Mouse (Mus musculus): ENCODE results near the gene Nhp2. TPM values are rescaled to one million over a fixed set of nuclear protein-coding genes. Genes with fewer than 3 reads are reported as not detected.
"Not testable (repeated sequence)": the region's sequence is repeated elsewhere in the genome, so short reads cannot be mapped to it uniquely, and the experiment has no call there.

The Nhp2 gene
- polyA plus RNA-seq, 2 experiments: 89.0 to 176 TPM

- WGBS: 24% methylated on average over 7 of the region's 7 CpGs
- TF ChIP-seq POLR2A (IDR thresholded peaks at IDR 0.05; ENCODE audit: borderline replicate concordance, extremely low read depth, insufficient read depth, insufficient read length): no peak
- Histone ChIP-seq H3K27ac (replicated peaks; ENCODE audit: low read depth, low read length) (peak overlapping the region; percentile 53), H3K36me3 (ENCODE audit: control insufficient read depth, insufficient read depth, low read length) (no peaks in the 10 kb centered on the region), H3K4me3 (replicated peaks; ENCODE audit: low read length) (no peak overlapping the region), H3K27me3 (ENCODE audit: control insufficient read depth, insufficient read depth, low read length) (no peaks in the 10 kb centered on the region), H3K9me3 (ENCODE audit: control insufficient read depth, low read length) (no peaks in the 10 kb centered on the region), H3K4me2 (replicated peaks; ENCODE audit: low read depth, low read length, severe bottlenecking) (peak overlapping the region; percentile 16), H3K4me1 (ENCODE audit: control insufficient read depth, insufficient read depth, low read length) (peaks cover 19% of the 10 kb centered on the region), H3K9ac (ENCODE audit: low read depth, low read length, severe bottlenecking) (no peak overlapping the region)
- DNase-seq (ENCODE audit: low spot score) (no peak), ATAC-seq (ENCODE audit: low FRiP score, low read depth) (0 out of 2 replicates have a peak, but pooled peaks have one; percentile 2)
These were observed 38.8 kb downstream of the Nhp2 start for GRCm38 (mm10) chr11:51658291-51658690.

- WGBS: 15% methylated on average over 6 of the region's 6 CpGs
- H3K27ac ChIP-seq (replicated peaks; ENCODE audit: low read depth, low read length): 0 out of 2 replicates have a peak overlapping the region, but pooled peaks have one; percentile 53
- no peak for TF ChIP-seq POLR2A (IDR thresholded peaks at IDR 0.05; ENCODE audit: borderline replicate concordance, extremely low read depth, insufficient read depth, insufficient read length)
- peak overlapping the region; percentile 16 for H3K4me2 ChIP-seq (replicated peaks; ENCODE audit: low read depth, low read length, severe bottlenecking)
- DNase-seq (ENCODE audit: low spot score) (peak; percentile 84), ATAC-seq (ENCODE audit: low FRiP score, low read depth) (peak; percentile 81; the same call in 1 of the 2 replicates)
- H3K4me3 ChIP-seq (replicated peaks; ENCODE audit: low read length): no peak overlapping the region
- H3K27me3 ChIP-seq (ENCODE audit: control insufficient read depth, insufficient read depth, low read length): no peaks in the 10 kb centered on the region
- H3K36me3 ChIP-seq (ENCODE audit: control insufficient read depth, insufficient read depth, low read length): no peaks in the 10 kb centered on the region
- H3K4me1 ChIP-seq (ENCODE audit: control insufficient read depth, insufficient read depth, low read length): peaks cover 19% of the 10 kb centered on the region
- no peaks in the 10 kb centered on the region for H3K9me3 ChIP-seq (ENCODE audit: control insufficient read depth, low read length)
- no peak overlapping the region for H3K9ac ChIP-seq (ENCODE audit: low read depth, low read length, severe bottlenecking)
These were observed 39.2 kb downstream of the Nhp2 start for GRCm38 (mm10) chr11:51658705-51659104.

- no peak overlapping the region for H3K27ac ChIP-seq (replicated peaks; ENCODE audit: low read depth, low read length)
- no peak for DNase-seq (ENCODE audit: low spot score)
- no peak overlapping the region for H3K4me2 ChIP-seq (replicated peaks; ENCODE audit: low read depth, low read length, severe bottlenecking)
- WGBS: 81% methylated on average over 16 of the region's 16 CpGs
- H3K4me3 ChIP-seq (replicated peaks; ENCODE audit: low read length): no peak overlapping the region
- no peak for TF ChIP-seq POLR2A (IDR thresholded peaks at IDR 0.05; ENCODE audit: borderline replicate concordance, extremely low read depth, insufficient read depth, insufficient read length)
- ATAC-seq (ENCODE audit: low FRiP score, low read depth): peak; percentile 61; the same call in 1 of the 2 replicates
- peaks cover 16% of the 10 kb centered on the region for H3K4me1 ChIP-seq (ENCODE audit: control insufficient read depth, insufficient read depth, low read length)
- H3K36me3 ChIP-seq (ENCODE audit: control insufficient read depth, insufficient read depth, low read length): no peaks in the 10 kb centered on the region
- H3K9me3 ChIP-seq (ENCODE audit: control insufficient read depth, low read length): no peaks in the 10 kb centered on the region
- no peaks in the 10 kb centered on the region for H3K27me3 ChIP-seq (ENCODE audit: control insufficient read depth, insufficient read depth, low read length)
- H3K9ac ChIP-seq (ENCODE audit: low read depth, low read length, severe bottlenecking): no peak overlapping the region
These were observed 42.4 kb downstream of the Nhp2 start for GRCm38 (mm10) chr11:51661867-51662365.

GRCm38 (mm10) chr11:51662632-51663031 lies 43.1 kb downstream of the Nhp2 start:
- Histone ChIP-seq H3K4me3 (replicated peaks; ENCODE audit: low read length) (no peak overlapping the region), H3K9ac (ENCODE audit: low read depth, low read length, severe bottlenecking) (no peak overlapping the region), H3K36me3 (ENCODE audit: control insufficient read depth, insufficient read depth, low read length) (no peaks in the 10 kb centered on the region), H3K4me2 (replicated peaks; ENCODE audit: low read depth, low read length, severe bottlenecking) (no peak overlapping the region), H3K27me3 (ENCODE audit: control insufficient read depth, insufficient read depth, low read length) (no peaks in the 10 kb centered on the region), H3K9me3 (ENCODE audit: control insufficient read depth, low read length) (no peaks in the 10 kb centered on the region), H3K27ac (replicated peaks; ENCODE audit: low read depth, low read length) (no peak overlapping the region), H3K4me1 (ENCODE audit: control insufficient read depth, insufficient read depth, low read length) (peaks cover 12% of the 10 kb centered on the region)
- no peak for DNase-seq (ENCODE audit: low spot score)
- no peak for TF ChIP-seq POLR2A (IDR thresholded peaks at IDR 0.05; ENCODE audit: borderline replicate concordance, extremely low read depth, insufficient read depth, insufficient read length)
- no peak for ATAC-seq (ENCODE audit: low FRiP score, low read depth)
- WGBS: 80% methylated on average over 7 of the region's 7 CpGs

GRCm38 (mm10) chr11:51664747-51665146 lies 45.2 kb downstream of the Nhp2 start:
- H3K4me3 ChIP-seq (replicated peaks; ENCODE audit: low read length); H3K9me3 ChIP-seq (ENCODE audit: control insufficient read depth, low read length); DNase-seq (ENCODE audit: low spot score); H3K27ac ChIP-seq (replicated peaks; ENCODE audit: low read depth, low read length); H3K36me3 ChIP-seq (ENCODE audit: control insufficient read depth, insufficient read depth, low read length); H3K9ac ChIP-seq (ENCODE audit: low read depth, low read length, severe bottlenecking); H3K27me3 ChIP-seq (ENCODE audit: control insufficient read depth, insufficient read depth, low read length); H3K4me2 ChIP-seq (replicated peaks; ENCODE audit: low read depth, low read length, severe bottlenecking); ATAC-seq (ENCODE audit: low FRiP score, low read depth); H3K4me1 ChIP-seq (ENCODE audit: control insufficient read depth, insufficient read depth, low read length): not testable (repeated sequence)
- 96% methylated on average over 7 of the region's 7 CpGs for WGBS

GRCm38 (mm10) chr11:51670846-51671245 lies 51.3 kb downstream of the Nhp2 start:
- no peak for ATAC-seq (ENCODE audit: low FRiP score, low read depth)
- Histone ChIP-seq H3K4me3 (replicated peaks; ENCODE audit: low read length) (no peak overlapping the region), H3K27me3 (ENCODE audit: control insufficient read depth, insufficient read depth, low read length) (no peaks in the 10 kb centered on the region), H3K36me3 (ENCODE audit: control insufficient read depth, insufficient read depth, low read length) (no peaks in the 10 kb centered on the region), H3K27ac (replicated peaks; ENCODE audit: low read depth, low read length) (no peak overlapping the region), H3K9ac (ENCODE audit: low read depth, low read length, severe bottlenecking) (no peak overlapping the region), H3K4me2 (replicated peaks; ENCODE audit: low read depth, low read length, severe bottlenecking) (no peak overlapping the region), H3K4me1 (ENCODE audit: control insufficient read depth, insufficient read depth, low read length) (no peaks in the 10 kb centered on the region), H3K9me3 (ENCODE audit: control insufficient read depth, low read length) (no peaks in the 10 kb centered on the region)
- no peak for TF ChIP-seq POLR2A (IDR thresholded peaks at IDR 0.05; ENCODE audit: borderline replicate concordance, extremely low read depth, insufficient read depth, insufficient read length)
- DNase-seq (ENCODE audit: low spot score): no peak
- 90% methylated on average over 7 of the region's 7 CpGs for WGBS
